In the genomic region with DNA sequence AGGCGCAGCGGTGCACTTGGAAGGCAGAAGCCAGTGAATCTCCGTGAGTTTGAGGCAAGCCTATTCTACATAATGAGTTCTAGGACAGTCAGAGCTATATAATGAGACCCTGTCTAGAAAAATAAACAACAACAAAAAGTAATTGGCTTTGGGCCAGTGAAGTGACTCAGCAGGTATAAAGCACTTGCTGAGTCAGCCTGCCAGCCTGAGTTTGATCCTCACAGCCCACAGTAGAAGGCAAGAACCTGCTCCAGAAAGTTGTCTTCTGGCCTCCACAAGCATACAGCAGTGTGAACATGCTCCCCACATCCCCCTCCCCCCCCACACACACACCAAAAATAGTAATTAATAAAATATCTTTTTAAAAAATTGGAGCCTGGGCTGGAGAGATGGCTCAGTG, we compare ENCODE assay signal across 22 mouse cellular contexts. TPM values are rescaled to one million over a fixed set of nuclear protein-coding genes. Genes with fewer than 3 reads are reported as not detected.
DNase-seq lines count a peak whose midpoint lies in the region; ATAC-seq and TF ChIP-seq lines count a peak whose summit lies in the region.
"Had no signal": no experiment of that assay in that cellular context is flagged by ENCODE, and none has a peak within 500 bp of the region (broad histone marks: within the 10 kb centered on the region; RNA-seq: fewer than 3 reads in every experiment).

No protein-coding gene starts in this region.

- ATAC-seq in midbrain, embryonic 11.5 days (ENCODE audit: low FRiP score) = no peak
- ATAC-seq in liver, postnatal 0 days = peak; percentile 49
- ATAC-seq: forebrain, embryonic 13.5 days; intestine, embryonic 16.5 days; midbrain, embryonic 13.5 days had no signal

- H3K4me2 ChIP-seq in midbrain, embryonic 11.5 days = no peak overlapping the region
- no peak overlapping the region for H3K4me2 ChIP-seq in liver, postnatal 0 days (ENCODE audit: low read depth, low read length)
- H3K4me2 ChIP-seq: forebrain, embryonic 13.5 days; heart, embryonic 11.5 days; hindbrain, embryonic 12.5 days; limb, embryonic 12.5 days; midbrain, embryonic 13.5 days; stomach, embryonic 15.5 days had no signal

- H3K9me3 ChIP-seq in midbrain, embryonic 11.5 days (ENCODE audit: control insufficient read depth, low read length) = no peaks in the 10 kb centered on the region
- no peaks in the 10 kb centered on the region for H3K9me3 ChIP-seq in midbrain, embryonic 10.5 days (replicated peaks)
- H3K9me3 ChIP-seq in liver, postnatal 0 days (ENCODE audit: low read length) = no peaks in the 10 kb centered on the region
- H3K9me3 ChIP-seq: forebrain, embryonic 13.5 days; hindbrain, embryonic 12.5 days; limb, embryonic 12.5 days; midbrain, embryonic 13.5 days; stomach, embryonic 15.5 days had no signal

- H3K4me3 ChIP-seq in midbrain, embryonic 11.5 days (ENCODE audit: low read depth, low read length) = no peak overlapping the region
- H3K4me3 ChIP-seq in midbrain, embryonic 10.5 days = no peak overlapping the region
- H3K4me3 ChIP-seq in liver, postnatal 0 days (ENCODE audit: low read depth, low read length) = no peak overlapping the region
- H3K4me3 ChIP-seq: forebrain, embryonic 13.5 days; hindbrain, embryonic 12.5 days; limb, embryonic 12.5 days; midbrain, embryonic 13.5 days; stomach, embryonic 15.5 days had no signal

- H3K27me3 ChIP-seq in midbrain, embryonic 11.5 days (ENCODE audit: control insufficient read depth, insufficient read depth, low read length) = no peaks in the 10 kb centered on the region
- no peaks in the 10 kb centered on the region for H3K27me3 ChIP-seq in midbrain, embryonic 10.5 days (ENCODE audit: low read depth, poor library complexity, severe bottlenecking)
- H3K27me3 ChIP-seq in liver, postnatal 0 days (ENCODE audit: insufficient read depth, low read length) = no peaks in the 10 kb centered on the region
- H3K27me3 ChIP-seq: forebrain, embryonic 13.5 days; hindbrain, embryonic 12.5 days; limb, embryonic 12.5 days; midbrain, embryonic 13.5 days; stomach, embryonic 15.5 days had no signal

- no peak for TF ChIP-seq CTCF in liver, postnatal 0 days (IDR thresholded peaks at IDR 0.05; ENCODE audit: low read depth)

- no peak for TF ChIP-seq EP300 in liver, postnatal 0 days (IDR thresholded peaks at IDR 0.05; ENCODE audit: low read depth)

- H3K27ac ChIP-seq in midbrain, embryonic 11.5 days (ENCODE audit: low read depth, low read length) = no peak overlapping the region
- no peak overlapping the region for H3K27ac ChIP-seq in midbrain, embryonic 10.5 days (replicated peaks)
- no peak overlapping the region for H3K27ac ChIP-seq in liver, postnatal 0 days (ENCODE audit: low read depth)
- H3K27ac ChIP-seq: forebrain, embryonic 13.5 days; hindbrain, embryonic 12.5 days; limb, embryonic 12.5 days; midbrain, embryonic 13.5 days; stomach, embryonic 15.5 days had no signal

- 95% methylated on average over 3 of the region's 3 CpGs for WGBS in midbrain, embryonic 11.5 days
- WGBS in midbrain, embryonic 10.5 days = 92% methylated on average over 3 of the region's 3 CpGs
- WGBS in liver, postnatal 0 days (ENCODE audit: insufficient replicate concordance) = 92% methylated on average over 3 of the region's 3 CpGs

- H3K4me1 ChIP-seq in midbrain, embryonic 11.5 days (ENCODE audit: control insufficient read depth, insufficient read depth, low read length) = no peaks in the 10 kb centered on the region
- H3K4me1 ChIP-seq in midbrain, embryonic 10.5 days = no peaks in the 10 kb centered on the region
- no peaks in the 10 kb centered on the region for H3K4me1 ChIP-seq in liver, postnatal 0 days (ENCODE audit: insufficient read depth)
- H3K4me1 ChIP-seq: forebrain, embryonic 13.5 days; hindbrain, embryonic 12.5 days; limb, embryonic 12.5 days; midbrain, embryonic 13.5 days; stomach, embryonic 15.5 days had no signal

- H3K9ac ChIP-seq in midbrain, embryonic 11.5 days (ENCODE audit: low read length) = no peak overlapping the region
- H3K9ac ChIP-seq in liver, postnatal 0 days (replicated peaks) = no peak overlapping the region
- H3K9ac ChIP-seq: forebrain, embryonic 13.5 days; hindbrain, embryonic 12.5 days; limb, embryonic 12.5 days; midbrain, embryonic 13.5 days; stomach, embryonic 15.5 days had no signal

- H3K36me3 ChIP-seq in midbrain, embryonic 11.5 days (ENCODE audit: control insufficient read depth, insufficient read depth, low read length) = no peaks in the 10 kb centered on the region
- H3K36me3 ChIP-seq in midbrain, embryonic 10.5 days = peaks cover 17% of the 10 kb centered on the region
- no peaks in the 10 kb centered on the region for H3K36me3 ChIP-seq in liver, postnatal 0 days (replicated peaks; ENCODE audit: insufficient read depth, low read length)
- H3K36me3 ChIP-seq: hindbrain, embryonic 12.5 days; midbrain, embryonic 13.5 days; stomach, embryonic 15.5 days had no signal

- DNase-seq in adrenal gland, postnatal 14 days = peak; percentile 5
- DNase-seq in adrenal gland, adult 18-20 months (ENCODE audit: low spot score in 2 of 2) = no peak
- DNase-seq in midbrain, embryonic 11.5 days (ENCODE audit: low spot score, missing footprints) = peak; percentile 39
- no peak for DNase-seq in midbrain, embryonic 10.5 days (ENCODE audit: low spot score)
- peak; percentile 51 for DNase-seq in c-Kit-negative CD71-positive TER-119-positive erythroid progenitor cells, embryonic 14.5 days (ENCODE audit: low read depth, low spot score)
- peak; percentile 20 for DNase-seq in liver, postnatal 0 days
- DNase-seq in frontal cortex, postnatal 10 days (ENCODE audit: low spot score in 2 of 2) = no peak
- no peak for DNase-seq in T-cell, adult 2 months (ENCODE audit: low spot score)
- DNase-seq: adrenal gland, postnatal 25 days; B cell, adult 2 months; cerebellum, adult 11 months; cerebellum, postnatal 36 days; gastrocnemius, postnatal 25 days; lung, postnatal 14 days; thymus, postnatal 4 days had no signal

RNA-seq across cellular contexts. Expression of gene Snx27, which starts 45.3 kb away (rescaled TPM):
- total RNA-seq in adrenal gland, postnatal 14 days (2021) = 35.7 and 37.5 TPM in 2 replicates
- 10 to 100 TPM; 43.7 to 49.9 TPM for total RNA-seq in adrenal gland, adult 18-20 months (2021)
- polyA plus RNA-seq in midbrain, embryonic 11.5 days (2014; fragmentation: Nextera tagmentation; extraction: Ambion mirVana) = 39.4 and 43.0 TPM in 2 replicates
- polyA plus RNA-seq in midbrain, embryonic 10.5 days (2016; fragmentation: Nextera tagmentation; extraction: Ambion mirVana) = 44.8 and 48.6 TPM in 2 replicates
- polyA plus RNA-seq in liver, postnatal 0 days (2015; fragmentation: Nextera tagmentation; extraction: Ambion mirVana) = 9.9 and 10.1 TPM in 2 replicates

RNA-seq across cellular contexts. Expression of gene Riiad1, which starts 57.0 kb away (rescaled TPM):
- total RNA-seq in adrenal gland, postnatal 14 days (2021) = 4.0 and 4.4 TPM in 2 replicates
- 1 to 10 TPM; 3.0 to 3.3 TPM for total RNA-seq in adrenal gland, adult 18-20 months (2021)
- 15.3 TPM in 2 replicates for polyA plus RNA-seq in midbrain, embryonic 11.5 days (2014; fragmentation: Nextera tagmentation; extraction: Ambion mirVana)
- polyA plus RNA-seq in midbrain, embryonic 10.5 days (2016; fragmentation: Nextera tagmentation; extraction: Ambion mirVana) = 8.4 and 12.5 TPM in 2 replicates
- polyA plus RNA-seq in liver, postnatal 0 days (2015; fragmentation: Nextera tagmentation; extraction: Ambion mirVana) = 0.34 TPM in 1 of 2 replicates, not detected in the other

RNA-seq across cellular contexts. Expression of gene Celf3, which starts 59.1 kb away (rescaled TPM):
- total RNA-seq in adrenal gland, postnatal 14 days (2021) = 21.8 and 28.1 TPM in 2 replicates
- 10 to 100 TPM; 16.3 to 29.0 TPM for total RNA-seq in adrenal gland, adult 18-20 months (2021)
- polyA plus RNA-seq in midbrain, embryonic 11.5 days (2014; fragmentation: Nextera tagmentation; extraction: Ambion mirVana) = 150 and 154 TPM in 2 replicates
- 69.0 and 128 TPM in 2 replicates for polyA plus RNA-seq in midbrain, embryonic 10.5 days (2016; fragmentation: Nextera tagmentation; extraction: Ambion mirVana)
- polyA plus RNA-seq in liver, postnatal 0 days (2015; fragmentation: Nextera tagmentation; extraction: Ambion mirVana) = 0.04 and 0.06 TPM in 2 replicates
- total RNA-seq: gastrocnemius, postnatal 25 days had no signal

Comparison
In these comparisons a context has a peak if more than half of its experiments do, and no peak if none do; other contexts are left out.
1. DNase-seq: peak in adrenal gland, postnatal 14 days (single experiment), midbrain, embryonic 11.5 days (single experiment), c-Kit-negative CD71-positive TER-119-positive erythroid progenitor cells, embryonic 14.5 days (single experiment) and liver, postnatal 0 days (single experiment); none in adrenal gland, adult 18-20 months (0 of 2), midbrain, embryonic 10.5 days (single experiment), frontal cortex, postnatal 10 days (0 of 2) and T-cell, adult 2 months (single experiment).
2. RNA of gene Celf3, which starts 59.1 kb away (polyA plus RNA-seq): 150 to 154 TPM in midbrain, embryonic 11.5 days and 69.0 to 128 TPM in midbrain, embryonic 10.5 days; 0.04 to 0.06 TPM in liver, postnatal 0 days; every median in the first group is over 10 times any median in the second.